Mouse (Mus musculus): ENCODE measurements around the gene Ubxn11. TPM values are rescaled to one million over a fixed set of nuclear protein-coding genes. Genes with fewer than 3 reads are reported as not detected.

The Ubxn11 gene
- polyA plus RNA-seq, 1 experiment, result 13.7 TPM

GRCm38 (mm10) chr4:134062561-134062960 lies 39.8 kb upstream of the Ubxn11 start:
- Histone ChIP-seq H3K4me3 (replicated peaks; ENCODE audit: control insufficient read depth, low read depth, low read length) (no peak overlapping the region), H3K27ac (ENCODE audit: control insufficient read depth, insufficient read depth, low read depth, low read length, poor library complexity) (no peak overlapping the region), H3K4me1 (ENCODE audit: control insufficient read depth, insufficient read depth, low read length) (no peaks in the 10 kb centered on the region)
- 44% methylated on average over 8 of the region's 8 CpGs for WGBS
- no peak for TF ChIP-seq CTCF (IDR thresholded peaks at IDR 0.05; ENCODE audit: control insufficient read depth, insufficient read depth, low read length)
- no peak for TF ChIP-seq POLR2A (IDR thresholded peaks at IDR 0.05; ENCODE audit: borderline replicate concordance, control insufficient read depth, low read depth, low read length)

GRCm38 (mm10) chr4:134065431-134066004 lies 36.9 kb upstream of the Ubxn11 start:
- TF ChIP-seq POLR2A (IDR thresholded peaks at IDR 0.05; ENCODE audit: borderline replicate concordance, control insufficient read depth, low read depth, low read length) (no peak), CTCF (IDR thresholded peaks at IDR 0.05; ENCODE audit: control insufficient read depth, insufficient read depth, low read length) (no peak)
- H3K4me1 ChIP-seq (ENCODE audit: control insufficient read depth, insufficient read depth, low read length), result no peaks in the 10 kb centered on the region
- no peak overlapping the region for H3K4me3 ChIP-seq (replicated peaks; ENCODE audit: control insufficient read depth, low read depth, low read length)
- WGBS, result 67% methylated on average over 23 of the region's 23 CpGs
- H3K27ac ChIP-seq (ENCODE audit: control insufficient read depth, insufficient read depth, low read depth, low read length, poor library complexity), result no peak overlapping the region

- no peak overlapping the region for H3K27ac ChIP-seq (ENCODE audit: control insufficient read depth, insufficient read depth, low read depth, low read length, poor library complexity)
- TF ChIP-seq POLR2A (IDR thresholded peaks at IDR 0.05; ENCODE audit: borderline replicate concordance, control insufficient read depth, low read depth, low read length) (no peak), CTCF (IDR thresholded peaks at IDR 0.05; ENCODE audit: control insufficient read depth, insufficient read depth, low read length) (no peak)
- WGBS, result 85% methylated on average over 8 of the region's 8 CpGs
- no peak overlapping the region for H3K4me3 ChIP-seq (replicated peaks; ENCODE audit: control insufficient read depth, low read depth, low read length)
- no peaks in the 10 kb centered on the region for H3K4me1 ChIP-seq (ENCODE audit: control insufficient read depth, insufficient read depth, low read length)
Observed at GRCm38 (mm10) chr4:134067383-134067782, 35.0 kb upstream of the Ubxn11 start.

GRCm38 (mm10) chr4:134067833-134068544 lies 34.4 kb upstream of the Ubxn11 start:
- H3K4me1 ChIP-seq (ENCODE audit: control insufficient read depth, insufficient read depth, low read length), result no peaks in the 10 kb centered on the region
- 82% methylated on average over 7 of the region's 7 CpGs for WGBS
- TF ChIP-seq POLR2A (IDR thresholded peaks at IDR 0.05; ENCODE audit: borderline replicate concordance, control insufficient read depth, low read depth, low read length) (no peak), CTCF (IDR thresholded peaks at IDR 0.05; ENCODE audit: control insufficient read depth, insufficient read depth, low read length) (no peak)
- H3K27ac ChIP-seq (ENCODE audit: control insufficient read depth, insufficient read depth, low read depth, low read length, poor library complexity), result no peak overlapping the region
- no peak overlapping the region for H3K4me3 ChIP-seq (replicated peaks; ENCODE audit: control insufficient read depth, low read depth, low read length)

GRCm38 (mm10) chr4:134068793-134069580 lies 33.4 kb upstream of the Ubxn11 start:
- WGBS, result 79% methylated on average over 4 of the region's 4 CpGs
- H3K4me1 ChIP-seq (ENCODE audit: control insufficient read depth, insufficient read depth, low read length), result no peaks in the 10 kb centered on the region
- no peak overlapping the region for H3K4me3 ChIP-seq (replicated peaks; ENCODE audit: control insufficient read depth, low read depth, low read length)
- TF ChIP-seq POLR2A (IDR thresholded peaks at IDR 0.05; ENCODE audit: borderline replicate concordance, control insufficient read depth, low read depth, low read length), result no peak
- no peak for TF ChIP-seq CTCF (IDR thresholded peaks at IDR 0.05; ENCODE audit: control insufficient read depth, insufficient read depth, low read length)
- H3K27ac ChIP-seq (ENCODE audit: control insufficient read depth, insufficient read depth, low read depth, low read length, poor library complexity), result no peak overlapping the region

- Histone ChIP-seq H3K4me3 (replicated peaks; ENCODE audit: control insufficient read depth, low read depth, low read length) (no peak overlapping the region), H3K4me1 (ENCODE audit: control insufficient read depth, insufficient read depth, low read length) (no peaks in the 10 kb centered on the region; the same call in 1 of the 2 replicates), H3K27ac (ENCODE audit: control insufficient read depth, insufficient read depth, low read depth, low read length, poor library complexity) (no peak overlapping the region)
- TF ChIP-seq CTCF (IDR thresholded peaks at IDR 0.05; ENCODE audit: control insufficient read depth, insufficient read depth, low read length), result peak; percentile 56
- TF ChIP-seq POLR2A (IDR thresholded peaks at IDR 0.05; ENCODE audit: borderline replicate concordance, control insufficient read depth, low read depth, low read length), result no peak
- 36% methylated on average over 3 of the region's 3 CpGs for WGBS
Observed at GRCm38 (mm10) chr4:134078694-134079093, 23.7 kb upstream of the Ubxn11 start.

GRCm38 (mm10) chr4:134080674-134081073 lies 21.7 kb upstream of the Ubxn11 start:
- Histone ChIP-seq H3K4me3 (replicated peaks; ENCODE audit: control insufficient read depth, low read depth, low read length) (no peak overlapping the region), H3K27ac (ENCODE audit: control insufficient read depth, insufficient read depth, low read depth, low read length, poor library complexity) (no peak overlapping the region), H3K4me1 (ENCODE audit: control insufficient read depth, insufficient read depth, low read length) (no peaks in the 10 kb centered on the region; the same call in 1 of the 2 replicates)
- 75% methylated on average over 4 of the region's 4 CpGs for WGBS
- no peak for TF ChIP-seq POLR2A (IDR thresholded peaks at IDR 0.05; ENCODE audit: borderline replicate concordance, control insufficient read depth, low read depth, low read length)
- no peak for TF ChIP-seq CTCF (IDR thresholded peaks at IDR 0.05; ENCODE audit: control insufficient read depth, insufficient read depth, low read length)
